ENCODE assay signal across 8 mouse cellular contexts in the genomic region with DNA sequence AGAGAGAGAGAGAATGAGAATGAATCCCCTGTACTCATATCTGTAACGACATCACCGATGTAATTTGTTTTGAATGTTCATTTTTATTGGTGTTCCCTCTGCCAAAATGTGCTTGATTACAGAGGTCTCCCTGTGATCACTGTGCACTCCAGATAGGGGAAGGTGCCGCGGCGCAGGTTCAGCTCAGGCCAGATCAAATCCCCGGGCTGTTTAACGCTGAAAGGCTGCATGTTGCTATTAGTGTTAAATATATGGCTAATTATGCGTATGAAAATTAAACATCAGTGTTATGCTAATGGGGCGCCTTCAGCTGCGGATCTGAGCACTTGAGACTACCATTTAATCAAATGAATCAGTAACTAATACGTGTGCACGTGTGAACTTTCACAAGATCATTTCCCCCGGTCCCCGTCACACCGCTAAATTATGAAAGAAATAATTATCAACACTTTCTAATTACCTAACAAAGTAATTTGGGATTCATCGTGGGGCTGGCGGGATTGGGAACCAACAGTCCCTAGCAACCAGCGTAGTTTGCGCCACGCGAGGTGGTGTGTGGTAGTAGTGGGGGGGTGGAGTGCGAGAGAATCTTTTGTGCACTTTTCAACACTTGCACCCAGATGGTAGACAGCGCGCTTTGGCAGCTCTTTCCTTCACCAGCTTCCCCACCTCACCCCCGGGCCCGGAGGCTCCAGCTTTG. TPM values are rescaled to one million over a fixed set of nuclear protein-coding genes. Genes with fewer than 3 reads are reported as not detected.
DNase-seq lines count a peak whose midpoint lies in the region; ATAC-seq lines count a peak whose summit lies in the region.

Gene Dlx1, plus strand, starts transcription at position 100 of the 700 bp plus-strand sequence.

- H3K9ac ChIP-seq in neural tube, embryonic 12.5 days, result peak within 1 kb of the TSS; percentile 35; the same call in 1 of the 2 replicates

- peak in 1 of 2 experiments; percentile 35 for DNase-seq in frontal cortex, adult 2 months (ENCODE audit: extremely low spot score in 1 of 2, low spot score in 1 of 2)
- DNase-seq in frontal cortex, postnatal 14 days (ENCODE audit: low spot score in 2 of 2), result no peak
- peak; percentile 22 for DNase-seq in thymus, postnatal 0 days (ENCODE audit: low spot score)
- no peak for DNase-seq in thymus, adult 18-20 months
- no peak for DNase-seq in layer of hippocampus, postnatal 36 days
- DNase-seq in adrenal gland, adult 2 months, result no peak
- no peak for DNase-seq in testis, postnatal 14 days (ENCODE audit: low spot score)

- H3K4me1 ChIP-seq in neural tube, embryonic 12.5 days, result peaks cover 14% of the 10 kb centered on the region

- H3K9me3 ChIP-seq in neural tube, embryonic 12.5 days, result no peaks in the 10 kb centered on the region

- no peaks in the 10 kb centered on the region for H3K36me3 ChIP-seq in neural tube, embryonic 12.5 days

- no peak within 1 kb of the TSS for H3K27ac ChIP-seq in neural tube, embryonic 12.5 days

- ATAC-seq in neural tube, embryonic 12.5 days (ENCODE audit: low FRiP score, low read depth), result no peak

- 1% methylated on average over 26 of the region's 26 CpGs for WGBS in neural tube, embryonic 12.5 days

- H3K27me3 ChIP-seq in neural tube, embryonic 12.5 days (replicated peaks), result peaks cover 97% of the 10 kb centered on the region

- peak within 1 kb of the TSS; percentile 83 for H3K4me2 ChIP-seq in neural tube, embryonic 12.5 days (replicated peaks)

- peak within 1 kb of the TSS; percentile 41 for H3K4me3 ChIP-seq in neural tube, embryonic 12.5 days

RNA-seq across cellular contexts. Expression of gene Dlx1, which starts in this region (rescaled TPM):
- 180 and 198 TPM in 2 replicates for polyA plus RNA-seq in frontal cortex, adult 2 months (2012; rRNA removed)
- polyA plus RNA-seq in thymus, postnatal 0 days (2015; fragmentation: Nextera tagmentation; extraction: Ambion mirVana), result 0.12 and 0.44 TPM in 2 replicates
- total RNA-seq in layer of hippocampus, postnatal 36 days (2021), result 10 to 100 TPM; 15.0 to 16.2 TPM
- polyA plus RNA-seq in neural tube, embryonic 12.5 days (2016; fragmentation: Nextera tagmentation; extraction: Ambion mirVana), result 1.2 and 1.6 TPM in 2 replicates
- under 1 TPM; 0.14 to 0.31 TPM for total RNA-seq in adrenal gland, adult 2 months (2021)
- polyA plus RNA-seq in adrenal gland, adult 2 months (2012; rRNA removed), result 0.26 and 1.2 TPM in 2 replicates

Comparison
In these comparisons a context has a peak if more than half of its experiments do, and no peak if none do; other contexts are left out.
1. RNA of gene Dlx1 (total RNA-seq): 15.0 to 16.2 TPM in layer of hippocampus, postnatal 36 days; 0.14 to 0.31 TPM in adrenal gland, adult 2 months; every median in the first group is over 10 times any median in the second.
2. RNA of gene Dlx1 (polyA plus RNA-seq): 180 to 198 TPM in frontal cortex, adult 2 months; 1.2 to 1.6 TPM in neural tube, embryonic 12.5 days, 0.26 to 1.2 TPM in adrenal gland, adult 2 months and 0.12 to 0.44 TPM in thymus, postnatal 0 days; every median in the first group is over 10 times any median in the second.
3. Peak in DNase-seq in thymus, postnatal 0 days; RNA of the gene not detected or under 1 TPM.